Mouse (Mus musculus) R1 (cell line): Measurements from ENCODE around the gene Upk3b.

Experiments
- DNase-seq: peaks from one replicate; pipeline ENCODE4 v3.0.0-alpha.2; 2018; ENCODE audit warnings: low read depth, low spot score

Upk3b gene

GRCm38 (mm10) chr5:136038258-136039214, at the start of gene Upk3b:
Upk3b (plus strand) TSS chr5:136038496.
- no peak for DNase-seq

DNA sequence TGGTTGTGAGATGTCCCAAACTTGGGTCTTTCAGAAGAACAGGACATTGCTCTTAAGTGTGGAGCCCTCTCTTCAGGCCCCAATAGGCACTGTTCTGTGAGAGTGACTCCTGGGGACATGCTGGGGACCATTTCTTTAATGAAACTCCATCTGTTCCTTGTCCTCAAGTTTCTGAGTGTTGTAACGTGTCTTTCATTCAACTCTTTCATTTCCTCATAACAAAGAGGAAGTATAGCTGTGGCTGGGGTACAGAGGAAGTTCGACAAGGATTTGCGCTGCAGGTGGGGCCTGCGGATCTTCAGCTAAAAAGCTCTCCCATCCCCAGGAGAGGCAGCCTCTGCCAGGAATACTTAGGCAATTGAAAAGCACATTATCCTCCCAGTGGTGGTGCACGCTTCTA, 47.7 kb upstream of the Upk3b start:
- no peak for DNase-seq

- no peak for DNase-seq
Observed at GRCm38 (mm10) chr5:135993381-135993965, 44.8 kb upstream of the Upk3b start.

- no peak for DNase-seq
Observed at GRCm38 (mm10) chr5:135994335-135994724, 44.0 kb upstream of the Upk3b start.

- DNase-seq: peak; percentile 93
Observed at GRCm38 (mm10) chr5:135994725-135995687, 43.3 kb upstream of the Upk3b start, which contains the start of gene Dtx2. Dtx2 (plus strand) TSS chr5:135994800.

GRCm38 (mm10) chr5:135996162-135996561, 42.1 kb upstream of the Upk3b start:
- no peak for DNase-seq

GRCm38 (mm10) chr5:136001222-136001621, 37.1 kb upstream of the Upk3b start:
- DNase-seq: no peak

DNA sequence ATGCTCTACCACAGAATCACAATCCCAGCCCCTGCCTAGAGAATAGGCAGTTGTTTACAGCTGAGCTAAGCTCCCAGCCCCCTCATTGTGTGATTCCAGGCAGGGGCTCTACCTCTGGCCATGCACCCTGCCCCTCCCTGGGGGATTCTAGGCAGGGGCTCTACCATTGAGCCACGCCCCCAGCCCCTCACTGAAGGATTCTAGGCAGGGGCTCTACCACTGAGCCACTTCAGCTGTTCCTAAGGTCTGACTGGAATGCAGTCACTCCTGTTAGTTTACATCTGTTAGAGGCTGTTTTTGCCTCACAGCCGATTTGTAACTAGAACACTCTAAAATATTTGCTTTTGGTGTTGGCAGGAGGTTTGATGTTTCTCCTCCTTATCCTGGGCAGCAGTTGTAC, 36.0 kb upstream of the Upk3b start:
- peak; percentile 90 for DNase-seq

DNA sequence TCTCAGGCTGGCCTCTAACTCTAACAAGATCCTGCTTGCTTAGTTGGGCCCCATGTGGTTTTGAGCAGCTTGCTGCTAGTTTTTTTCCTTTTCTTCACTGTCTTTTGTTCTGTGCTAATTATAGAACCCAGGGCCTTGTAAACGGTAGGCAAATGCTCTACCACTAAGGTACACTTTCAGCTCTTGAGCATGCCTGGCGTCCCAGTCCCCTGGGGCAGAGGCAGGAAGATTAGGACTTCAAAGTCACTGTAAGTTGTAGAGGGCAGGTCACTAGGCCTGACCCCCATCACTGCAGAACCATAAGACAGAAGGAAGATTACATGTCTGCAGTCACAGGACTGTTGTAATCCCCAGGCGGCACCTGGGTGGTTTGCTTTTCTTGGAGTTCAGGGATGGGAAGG, 35.5 kb upstream of the Upk3b start:
- DNase-seq: peak; percentile 83

DNA sequence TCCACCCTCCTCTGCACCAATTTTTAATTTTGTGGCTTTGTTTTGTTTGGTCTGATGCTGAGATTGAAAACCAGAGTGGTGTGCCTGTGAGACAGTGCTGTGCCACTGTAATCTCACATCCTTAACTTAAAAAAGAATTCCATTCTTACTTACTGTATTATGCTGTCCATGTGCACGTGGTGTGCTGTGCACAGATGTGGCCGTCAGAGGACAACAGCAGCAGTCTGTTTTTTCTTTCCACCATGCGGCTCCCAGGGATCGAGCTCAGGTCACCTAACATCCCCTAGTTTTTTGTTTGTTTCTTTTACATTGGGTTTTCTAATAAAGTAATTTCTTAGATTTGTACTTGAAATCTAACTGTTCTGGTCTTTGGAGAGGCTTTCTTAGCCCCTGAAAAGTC, 33.8 kb upstream of the Upk3b start:
- DNase-seq: no peak

GRCm38 (mm10) chr5:136007745-136008144, 30.6 kb upstream of the Upk3b start:
- DNase-seq: no peak

GRCm38 (mm10) chr5:136014877-136015276, 23.4 kb upstream of the Upk3b start:
- no peak for DNase-seq

DNA sequence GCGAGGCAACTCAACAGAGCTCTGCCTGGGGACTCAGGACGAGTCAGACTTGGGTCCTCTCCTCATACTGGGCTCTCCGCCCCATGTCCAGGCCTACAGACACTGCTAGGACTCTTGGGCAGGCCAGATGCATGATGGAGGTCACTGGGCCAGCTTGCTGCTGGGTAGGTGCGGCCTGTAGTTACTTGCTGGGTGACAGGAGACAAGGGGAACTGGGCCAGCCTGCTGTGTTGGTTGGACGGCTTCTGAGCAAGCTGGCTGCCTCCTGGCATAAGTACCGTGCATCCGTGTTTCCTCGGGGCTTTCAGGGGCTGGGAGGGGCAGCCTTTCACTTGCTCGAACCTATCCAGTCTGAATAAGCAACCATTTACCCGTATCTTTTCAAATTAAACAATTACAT, 22.7 kb upstream of the Upk3b start:
- no peak for DNase-seq

- DNase-seq: peak; percentile 27
Observed at GRCm38 (mm10) chr5:136016014-136016876, 22.1 kb upstream of the Upk3b start.

DNA sequence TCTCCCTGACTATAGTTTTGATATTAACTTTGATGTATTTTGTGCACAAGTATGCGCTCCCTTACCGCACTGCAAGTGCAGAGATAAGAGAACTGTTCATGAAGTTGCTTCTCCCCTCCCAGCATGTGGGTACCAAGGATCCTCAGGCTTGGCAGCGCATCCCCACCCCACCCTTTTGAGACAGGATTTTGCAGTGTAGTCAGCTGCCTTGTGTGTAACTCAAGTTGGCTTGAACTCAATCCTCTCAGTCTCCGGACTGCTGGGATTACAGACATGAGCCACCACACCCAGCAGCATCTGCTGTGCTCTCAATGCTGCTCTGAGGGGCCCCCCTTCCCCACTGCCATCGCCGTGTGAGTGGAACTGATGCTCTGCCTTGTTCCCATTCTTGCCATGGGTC, 21.0 kb upstream of the Upk3b start:
- DNase-seq: no peak

DNA sequence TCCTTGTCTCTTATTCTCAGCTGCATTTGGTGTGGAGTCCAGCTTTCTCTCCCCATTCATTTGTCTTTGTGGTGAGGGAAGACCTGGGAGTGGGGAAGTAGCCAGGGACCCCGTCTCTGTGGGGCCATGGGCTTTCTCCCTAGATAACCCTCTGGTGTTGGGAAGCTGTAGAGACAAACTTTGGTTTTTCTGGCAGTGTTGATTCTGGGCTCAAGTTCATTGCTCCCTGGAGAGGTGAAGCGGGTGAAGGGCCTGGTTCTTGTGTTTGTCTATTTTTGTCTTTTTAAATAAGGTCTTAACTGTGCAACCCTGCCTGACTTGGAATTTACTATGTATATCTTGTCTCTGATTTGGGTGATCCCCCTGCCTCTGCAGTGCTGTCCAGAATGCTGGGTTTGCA, 19.6 kb upstream of the Upk3b start:
- DNase-seq: no peak

- peak; percentile 26 for DNase-seq
Observed at GRCm38 (mm10) chr5:136019907-136020306, 18.4 kb upstream of the Upk3b start.

DNA sequence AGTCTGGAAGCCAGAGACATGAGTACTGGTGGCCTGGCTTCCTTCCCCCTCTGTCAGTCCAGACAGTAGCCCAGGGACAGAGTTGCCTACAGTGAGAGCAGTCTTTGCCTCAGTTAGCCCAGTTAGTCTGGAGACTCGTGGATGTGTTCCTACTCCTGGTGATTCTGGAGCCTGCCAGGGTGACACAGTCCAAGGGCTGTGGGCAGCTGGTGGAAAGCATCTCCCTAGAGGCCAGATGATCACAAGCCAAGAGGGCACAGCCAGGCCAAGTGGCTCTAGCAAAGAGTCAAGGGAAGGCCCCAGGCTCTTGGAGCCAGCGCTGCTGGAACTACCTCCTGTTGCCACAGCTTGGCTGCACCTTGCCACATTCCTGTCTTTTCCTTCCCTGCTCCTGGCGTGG, 12.6 kb upstream of the Upk3b start:
- no peak for DNase-seq

DNA sequence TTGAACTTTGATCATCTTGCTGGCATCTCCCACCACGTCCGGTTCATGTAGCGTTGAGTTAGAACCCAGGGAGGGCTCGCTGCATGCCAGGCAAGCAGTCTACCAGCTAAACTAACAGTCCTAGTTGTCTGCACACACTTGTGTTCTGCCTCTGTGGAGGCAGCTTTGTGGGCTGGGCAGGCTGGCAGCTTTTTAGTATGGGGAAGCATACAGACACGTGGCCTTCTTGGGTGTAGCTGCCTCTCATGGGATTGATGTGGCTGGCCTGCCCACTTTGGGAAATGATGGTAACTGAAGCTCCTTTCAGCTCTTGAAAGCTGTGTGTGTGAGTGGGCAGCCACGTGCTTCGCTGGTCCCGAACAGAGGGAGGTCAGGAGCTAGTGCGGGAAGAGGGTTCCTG, 11.4 kb upstream of the Upk3b start:
- no peak for DNase-seq

DNA sequence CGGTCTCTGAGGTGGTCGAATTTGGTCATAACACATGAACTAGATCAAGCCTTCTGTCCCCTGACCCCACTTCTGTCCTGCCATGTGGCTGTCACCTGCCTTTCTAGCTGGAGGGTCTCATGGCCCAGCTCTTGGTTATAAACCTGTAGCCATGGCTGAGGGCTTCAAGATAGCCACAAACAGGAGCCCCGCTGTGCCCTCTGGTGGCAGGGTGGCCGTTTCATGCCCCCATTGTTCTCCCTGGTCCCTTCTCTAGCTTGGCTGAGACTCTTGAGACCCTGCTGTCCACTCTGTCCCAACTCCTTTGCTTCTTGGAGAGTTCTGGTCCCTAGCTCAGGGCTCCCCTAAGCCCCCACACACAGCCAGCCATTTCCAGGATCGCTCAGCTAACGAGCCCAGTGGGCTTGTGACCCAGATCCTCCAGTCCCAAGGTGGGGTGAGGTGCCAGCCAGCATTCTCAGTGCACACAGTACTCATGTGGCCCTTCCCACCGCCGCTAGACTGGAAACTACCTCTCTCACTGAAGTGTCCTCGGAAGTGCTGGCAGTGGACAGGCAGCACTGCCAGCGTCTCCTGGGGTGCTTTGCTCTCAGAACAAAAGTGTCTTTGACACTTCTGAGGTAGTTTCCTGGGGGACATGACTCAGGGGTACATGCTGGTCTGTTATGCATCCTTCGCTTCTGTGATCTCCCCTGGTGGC, 10.5 kb upstream of the Upk3b start:
- no peak for DNase-seq
